In the genomic region with DNA sequence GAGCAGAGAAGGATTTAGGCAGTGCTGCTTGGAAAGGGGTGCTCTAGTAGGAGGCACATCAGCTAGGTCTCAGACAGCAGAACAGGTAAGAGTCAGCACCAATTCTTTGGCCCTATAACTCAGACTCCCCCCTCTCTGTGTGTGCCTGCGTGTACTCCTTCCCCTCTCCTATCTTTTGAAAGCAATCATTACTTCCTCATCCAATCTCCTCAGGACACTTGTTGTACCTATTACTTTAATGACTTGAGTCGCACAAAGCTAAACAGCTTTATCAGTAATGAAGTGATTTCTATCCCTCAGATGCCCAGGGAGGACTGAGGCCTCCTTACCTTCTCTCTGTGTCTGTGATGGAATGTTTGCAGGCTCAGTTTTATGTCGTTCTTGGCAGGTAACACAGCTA, we compare ENCODE assay signal across 33 mouse cellular contexts. TPM values are rescaled to one million over a fixed set of nuclear protein-coding genes. Genes with fewer than 3 reads are reported as not detected.
DNase-seq lines count a peak whose midpoint lies in the region; ATAC-seq and TF ChIP-seq lines count a peak whose summit lies in the region.
"Had no signal": no experiment of that assay in that cellular context is flagged by ENCODE, and none has a peak within 500 bp of the region (broad histone marks: within the 10 kb centered on the region; RNA-seq: fewer than 3 reads in every experiment).

No protein-coding gene starts in this region.

- peaks cover 45% of the 10 kb centered on the region for H3K79me2 ChIP-seq in MEL (ENCODE audit: control insufficient read depth, insufficient read depth, low read length, poor library complexity)

- ATAC-seq in G1E (ENCODE audit: extremely low read depth, insufficient number of reproducible peaks, low FRiP score, poor library complexity, severe bottlenecking), result peak; percentile 66
- ATAC-seq in intestine, postnatal 0 days, result 0 out of 2 replicates have a peak, but pooled peaks have one; percentile 6
- ATAC-seq in neutrophil, adult 5-6 weeks (ENCODE audit: extremely low read depth, insufficient number of reproducible peaks, low FRiP score, poor library complexity, severe bottlenecking), result 0 out of 2 replicates have a peak, but pooled peaks have one; percentile 13
- ATAC-seq: inflammation-experienced regulatory T-cells, adult 6 months had no signal

- peaks cover 34% of the 10 kb centered on the region for H3K36me3 ChIP-seq in G1E (replicated peaks)
- H3K36me3 ChIP-seq in MEL (ENCODE audit: control insufficient read depth in 1 of 2, insufficient read depth in 2 of 2, low read length in 2 of 2), result peaks cover 19 to 49% of the 10 kb centered on the region in 2 experiments
- H3K36me3 ChIP-seq in intestine, postnatal 0 days (ENCODE audit: control insufficient read depth, insufficient read depth), result peaks cover 21% of the 10 kb centered on the region; the same call in 1 of the 2 replicates

- H3K4me1 ChIP-seq in G1E (ENCODE audit: insufficient read depth, low read depth, low read length) (peaks cover 36% of the 10 kb centered on the region), MEL (ENCODE audit: control insufficient read depth in 1 of 2, insufficient read depth in 2 of 2, low read length in 2 of 2) (peaks cover 19% of the 10 kb centered on the region in 2 experiments)
- peaks cover 6% of the 10 kb centered on the region; the same call in 1 of the 2 replicates for H3K4me1 ChIP-seq in intestine, postnatal 0 days (replicated peaks; ENCODE audit: control insufficient read depth, insufficient read depth, low read length)
- H3K4me1 ChIP-seq: forebrain, embryonic 15.5 days had no signal

- TF ChIP-seq CTCF in G1E (IDR thresholded peaks at IDR 0.05; ENCODE audit: low read depth, low read length) (no peak), MEL (IDR thresholded peaks at IDR 0.05 in 2 of 3, conservative IDR thresholded peaks at IDR 0.05 in 1 of 3; ENCODE audit: control insufficient read depth in 1 of 3, insufficient read depth in 1 of 3, low read depth in 2 of 3, low read length in 3 of 3, poor library complexity in 1 of 3, severe bottlenecking in 1 of 3) (no peak)
- TF ChIP-seq CTCF in intestine, postnatal 0 days (IDR thresholded peaks at IDR 0.05; ENCODE audit: low read depth), result no peak

- H3K4me2 ChIP-seq in intestine, postnatal 0 days (replicated peaks; ENCODE audit: low read depth), result no peak overlapping the region
- H3K4me2 ChIP-seq: forebrain, embryonic 15.5 days; heart, embryonic 12.5 days; hindbrain, embryonic 15.5 days; lung, embryonic 14.5 days; midbrain, embryonic 12.5 days; neural tube, embryonic 13.5 days; stomach, embryonic 15.5 days had no signal

- H3K27ac ChIP-seq in MEL (ENCODE audit: control insufficient read depth, low read depth, low read length), result no peak overlapping the region
- H3K27ac ChIP-seq in intestine, postnatal 0 days (ENCODE audit: low read depth, low read length), result no peak overlapping the region
- H3K27ac ChIP-seq: forebrain, embryonic 15.5 days; gastrocnemius, adult 2 months; heart, adult 2 months; hindbrain, embryonic 10.5 days; hindbrain, embryonic 15.5 days; kidney, postnatal 0 days; liver, embryonic 14.5 days; midbrain, embryonic 12.5 days; neural tube, embryonic 13.5 days; stomach, embryonic 15.5 days had no signal

- WGBS in intestine, postnatal 0 days, result 20% methylated on average over 3 of the region's 3 CpGs

- H3K9me3 ChIP-seq in G1E (replicated peaks) (no peaks in the 10 kb centered on the region), MEL (replicated peaks; ENCODE audit: insufficient read depth, low read length) (no peaks in the 10 kb centered on the region)
- H3K9me3 ChIP-seq in intestine, postnatal 0 days (ENCODE audit: control insufficient read depth), result no peaks in the 10 kb centered on the region
- H3K9me3 ChIP-seq: forebrain, embryonic 15.5 days; heart, embryonic 12.5 days; hindbrain, embryonic 10.5 days; hindbrain, embryonic 15.5 days; midbrain, embryonic 12.5 days; neural tube, embryonic 13.5 days; stomach, embryonic 15.5 days had no signal

- TF ChIP-seq RAD21 in MEL (IDR thresholded peaks at IDR 0.05; ENCODE audit: low read depth, low read length), result no peak

- DNase-seq in G1E (ENCODE audit: low spot score) (no peak), MEL (ENCODE audit: low read depth, low spot score) (peak; percentile 37)
- no peak for DNase-seq in adrenal gland, postnatal 14 days
- DNase-seq in kidney, postnatal 36 days, result no peak
- DNase-seq: adrenal gland, adult 8-10 months; B cell, adult 2 months; cerebellum, adult 8-10 months; cerebellum, postnatal 25 days; gastrocnemius, adult 2 months; gastrocnemius, postnatal 36 days; heart, adult 2 months; heart, postnatal 10 days; kidney, adult 8-10 months; layer of hippocampus, postnatal 36 days; lung, embryonic 14.5 days; lung, postnatal 14 days; retina, postnatal 1 day; right cerebral cortex, postnatal 14 days; thymus, adult 18-20 months; thymus, postnatal 36 days had no signal

- no peak overlapping the region; the same call in 1 of the 2 replicates for H3K4me3 ChIP-seq in G1E (ENCODE audit: low read depth, low read length)
- no peak overlapping the region for H3K4me3 ChIP-seq in MEL (ENCODE audit: control insufficient read depth in 1 of 2, insufficient read depth in 1 of 2, low read depth in 2 of 2, low read length in 2 of 2)
- H3K4me3 ChIP-seq in intestine, postnatal 0 days (ENCODE audit: low read depth, low read length), result no peak overlapping the region
- H3K4me3 ChIP-seq: forebrain, embryonic 15.5 days; gastrocnemius, adult 2 months; heart, adult 2 months; heart, embryonic 12.5 days; hindbrain, embryonic 10.5 days; hindbrain, embryonic 15.5 days; midbrain, embryonic 12.5 days; myocyte; neural tube, embryonic 13.5 days; stomach, embryonic 15.5 days had no signal

- peak; percentile 41 to 57; a peak in 2 of 4 replicates for TF ChIP-seq EP300 in MEL (IDR thresholded peaks at IDR 0.05; ENCODE audit: low read depth in 1 of 2, low read length in 2 of 2)

- H3K27me3 ChIP-seq in G1E (ENCODE audit: insufficient read depth, low read length) (no peaks in the 10 kb centered on the region), MEL (ENCODE audit: control insufficient read depth in 1 of 2, insufficient read depth in 2 of 2, low read length in 2 of 2) (no peaks in the 10 kb centered on the region)
- no peaks in the 10 kb centered on the region for H3K27me3 ChIP-seq in intestine, postnatal 0 days (replicated peaks; ENCODE audit: control insufficient read depth, insufficient read depth, low read length)
- H3K27me3 ChIP-seq: forebrain, embryonic 15.5 days; heart, embryonic 12.5 days; hindbrain, embryonic 15.5 days; midbrain, embryonic 12.5 days; neural tube, embryonic 13.5 days; stomach, embryonic 15.5 days had no signal

- TF ChIP-seq POLR2A in MEL (IDR thresholded peaks at IDR 0.05; ENCODE audit: control insufficient read depth in 1 of 2, insufficient read depth in 1 of 2, low read depth in 1 of 2, low read length in 2 of 2, poor library complexity in 1 of 2), result no peak

- no peak overlapping the region for H3K9ac ChIP-seq in MEL (ENCODE audit: control insufficient read depth, low read depth, low read length, poor library complexity, severe bottlenecking)
- no peak overlapping the region for H3K9ac ChIP-seq in intestine, postnatal 0 days (ENCODE audit: low read depth, low read length)
- H3K9ac ChIP-seq: forebrain, embryonic 15.5 days; heart, embryonic 12.5 days; hindbrain, embryonic 15.5 days; liver, embryonic 14.5 days; lung, embryonic 14.5 days; midbrain, embryonic 12.5 days; neural tube, embryonic 13.5 days; stomach, embryonic 15.5 days had no signal

TF ChIP-seq in MEL, 35 proteins besides CTCF, POLR2A, EP300 and RAD21 (continues in another document):
- no peak for TF ChIP-seq POLR2AphosphoS2 (IDR thresholded peaks at IDR 0.05; ENCODE audit: low read length)
- no peak for TF ChIP-seq KAT2A (conservative IDR thresholded peaks at IDR 0.05; ENCODE audit: low read depth, low read length)
- TF ChIP-seq TCF12 (IDR thresholded peaks at IDR 0.05; ENCODE audit: low read depth, low read length), result peak; percentile 49
- TF ChIP-seq TBP (IDR thresholded peaks at IDR 0.05; ENCODE audit: low read depth, low read length), result no peak
- TF ChIP-seq CHD2 (IDR thresholded peaks at IDR 0.05; ENCODE audit: low read length), result no peak
- no peak for TF ChIP-seq NELFE (IDR thresholded peaks at IDR 0.05; ENCODE audit: low read depth, low read length)
- TF ChIP-seq MAFK (IDR thresholded peaks at IDR 0.05; ENCODE audit: borderline replicate concordance, low read depth, low read length), result no peak
- TF ChIP-seq CHD1 (IDR thresholded peaks at IDR 0.05; ENCODE audit: low read depth, low read length), result no peak
- no peak for TF ChIP-seq GABPA (IDR thresholded peaks at IDR 0.05; ENCODE audit: low read depth, low read length)
- TF ChIP-seq MYB (IDR thresholded peaks at IDR 0.05; ENCODE audit: low read depth, low read length), result no peak
- TF ChIP-seq BHLHE40 (IDR thresholded peaks at IDR 0.05; ENCODE audit: borderline replicate concordance, low read depth, low read length), result no peak
- TF ChIP-seq USF1 (IDR thresholded peaks at IDR 0.05; ENCODE audit: low read depth, low read length), result no peak
- no peak for TF ChIP-seq SIN3A (IDR thresholded peaks at IDR 0.05; ENCODE audit: low read length)
- TF ChIP-seq ZKSCAN1 (IDR thresholded peaks at IDR 0.05; ENCODE audit: low read depth, low read length), result no peak
- TF ChIP-seq SMC3 (IDR thresholded peaks at IDR 0.05; ENCODE audit: low read depth, low read length), result no peak
- TF ChIP-seq MYC (IDR thresholded peaks at IDR 0.05; ENCODE audit: low read depth, low read length), result no peak
- TF ChIP-seq ZC3H11A (IDR thresholded peaks at IDR 0.05; ENCODE audit: low read depth, low read length), result no peak

RNA-seq across cellular contexts. Expression of gene Capza2, which starts 10.1 kb away (rescaled TPM):
- total RNA-seq in G1E (2014; fragmentation: Nextera tagmentation), result 193 and 196 TPM in 2 replicates
- 290 and 302 TPM in 2 replicates for total RNA-seq in G1E (2017)
- polyA plus RNA-seq in G1E (2012), result 13.9 and 18.7 TPM in 2 replicates
- 67.8 and 69.5 TPM in 2 replicates for total RNA-seq in MEL (2012; rRNA removed)
- 100 to 1,000 TPM in 1 of 2 experiments, 10 to 100 TPM in 1; 84.7 to 251 TPM for polyA plus RNA-seq in MEL (2012; ENCODE audit: insufficient read depth in 1 of 2, insufficient read length in 2 of 2, low read depth in 1 of 2, low replicate concordance in 2 of 2, missing spikeins in 1 of 2)
- 195 and 197 TPM in 2 replicates for polyA plus RNA-seq in intestine, postnatal 0 days (2015; fragmentation: Nextera tagmentation; extraction: Ambion mirVana)
- total RNA-seq in neutrophil, adult 5-6 weeks (2017), result 326 and 336 TPM in 2 replicates
- 134 and 144 TPM in 2 replicates for total RNA-seq in adrenal gland, postnatal 14 days (2021)

RNA-seq across cellular contexts. Expression of gene St7, which starts 46.6 kb away (rescaled TPM):
- total RNA-seq in G1E (2014; fragmentation: Nextera tagmentation) (155 TPM in 2 replicates), G1E (2017) (84.7 and 92.6 TPM in 2 replicates), MEL (2012; rRNA removed) (34.4 and 38.9 TPM in 2 replicates)
- polyA plus RNA-seq in G1E (2012) (4.7 and 4.9 TPM in 2 replicates), MEL (2012; ENCODE audit: insufficient read depth in 1 of 2, insufficient read length in 2 of 2, low read depth in 1 of 2, low replicate concordance in 2 of 2, missing spikeins in 1 of 2) (10 to 100 TPM in 1 of 2 experiments, not detected in 1; 48.5 TPM)
- 11.2 and 12.4 TPM in 2 replicates for polyA plus RNA-seq in intestine, postnatal 0 days (2015; fragmentation: Nextera tagmentation; extraction: Ambion mirVana)
- 9.0 and 10.9 TPM in 2 replicates for total RNA-seq in neutrophil, adult 5-6 weeks (2017)
- 19.8 and 23.4 TPM in 2 replicates for total RNA-seq in adrenal gland, postnatal 14 days (2021)

Comparison
In these comparisons a context has a peak if more than half of its experiments do, and no peak if none do; other contexts are left out.
1. ATAC-seq: peak in every context shown above with its lines; median percentile 66 in G1E; 13 in neutrophil, adult 5-6 weeks; 6 in intestine, postnatal 0 days.